Mouse (Mus musculus): ENCODE results near the gene Nme6.

Gene Nme6

GRCm38 (mm10) chr9:109874797-109875691, 42.5 kb downstream of the Nme6 start, which contains the start of gene Cdc25a:
Gene Cdc25a (plus strand): TSS chr9:109875579.
- peak; percentile 99 for DNase-seq (ENCODE audit: low spot score)

GRCm38 (mm10) chr9:109875695-109876601, 43.4 kb downstream of the Nme6 start:
- peak; percentile 56 for DNase-seq (ENCODE audit: low spot score)

- no peak for DNase-seq (ENCODE audit: low spot score)
These were observed 44.2 kb downstream of the Nme6 start for GRCm38 (mm10) chr9:109876756-109877155.

- no peak for DNase-seq (ENCODE audit: low spot score)
These were observed 45.1 kb downstream of the Nme6 start for GRCm38 (mm10) chr9:109877666-109878065.

GRCm38 (mm10) chr9:109879305-109879704, 46.8 kb downstream of the Nme6 start:
- DNase-seq (ENCODE audit: low spot score) = no peak

- peak; percentile 48 for DNase-seq (ENCODE audit: low spot score)
These were observed 53.7 kb downstream of the Nme6 start for GRCm38 (mm10) chr9:109886259-109886658.

- no peak for DNase-seq (ENCODE audit: low spot score)
These were observed 54.8 kb downstream of the Nme6 start for GRCm38 (mm10) chr9:109887321-109887720.

GRCm38 (mm10) chr9:109891501-109891900, 59.0 kb downstream of the Nme6 start:
- no peak for DNase-seq (ENCODE audit: low spot score)

All from yolk sac, embryonic 10.5 days (tissue).